Comparison of ENCODE assay signal across 12 mouse cellular contexts in genomic region chr1:60851041-60851781, GRCm38 (mm10). TPM values are rescaled to one million over a fixed set of nuclear protein-coding genes. Genes with fewer than 3 reads are reported as not detected.
A peak's percentile ranks its signal among the peaks of the same experiment; 100 is the strongest.
DNase-seq lines count a peak whose midpoint lies in the region; ATAC-seq and TF ChIP-seq lines count a peak whose summit lies in the region.
"Had no signal": no experiment of that assay in that cellular context is flagged by ENCODE, and none has a peak within 500 bp of the region (broad histone marks: within the 10 kb centered on the region; RNA-seq: fewer than 3 reads in every experiment).

No protein-coding gene starts in this region.

- no peaks in the 10 kb centered on the region for H3K27me3 ChIP-seq in forebrain, postnatal 0 days (ENCODE audit: insufficient read depth, low read length)
- H3K27me3 ChIP-seq in midbrain, embryonic 14.5 days (ENCODE audit: control insufficient read depth, insufficient read depth, low read length), result no peaks in the 10 kb centered on the region

- H3K9ac ChIP-seq in forebrain, postnatal 0 days, result no peak overlapping the region
- no peak overlapping the region for H3K9ac ChIP-seq in midbrain, embryonic 14.5 days (replicated peaks; ENCODE audit: low read length)
- H3K9ac ChIP-seq: liver, embryonic 14.5 days had no signal

- 12% methylated on average over 8 of the region's 8 CpGs for WGBS in forebrain, postnatal 0 days
- 3% methylated on average over 8 of the region's 8 CpGs for WGBS in midbrain, embryonic 14.5 days

- no peaks in the 10 kb centered on the region for H3K36me3 ChIP-seq in forebrain, postnatal 0 days (ENCODE audit: insufficient read depth)
- no peaks in the 10 kb centered on the region for H3K36me3 ChIP-seq in midbrain, embryonic 14.5 days (ENCODE audit: control insufficient read depth, insufficient read depth, low read length)

- H3K4me3 ChIP-seq in forebrain, postnatal 0 days (ENCODE audit: low read depth, low read length), result no peak overlapping the region
- no peak overlapping the region for H3K4me3 ChIP-seq in midbrain, embryonic 14.5 days (replicated peaks; ENCODE audit: low read depth, low read length)

- ATAC-seq in forebrain, postnatal 0 days, result peak; percentile 67; the same call in 1 of the 2 replicates
- ATAC-seq in midbrain, embryonic 14.5 days (ENCODE audit: low FRiP score, low TSS enrichment), result peak; percentile 55; the same call in 1 of the 2 replicates

- peak; percentile 8 for DNase-seq in cerebellum, adult 9-10 months
- no peak for DNase-seq in cerebellum, adult 11 months
- peak; percentile 50 for DNase-seq in brain, adult 2 months (ENCODE audit: low read depth, low spot score)
- DNase-seq in forebrain, postnatal 0 days, result peak; percentile 31
- DNase-seq in midbrain, embryonic 14.5 days, result peak; percentile 74
- DNase-seq in thymus, adult 18-20 months, result no peak
- no peak for DNase-seq in lung, postnatal 4 days
- DNase-seq in thymus, postnatal 14 days, result no peak
- DNase-seq: cerebellum, adult 18-20 months; layer of hippocampus, postnatal 36 days had no signal

- H3K4me1 ChIP-seq in forebrain, postnatal 0 days (ENCODE audit: insufficient read depth), result no peaks in the 10 kb centered on the region; the same call in 1 of the 2 replicates
- H3K4me1 ChIP-seq in midbrain, embryonic 14.5 days (ENCODE audit: control insufficient read depth, insufficient read depth, low read length), result peaks cover 18% of the 10 kb centered on the region

- no peak overlapping the region for H3K4me2 ChIP-seq in forebrain, postnatal 0 days (ENCODE audit: low read depth)
- H3K4me2 ChIP-seq in midbrain, embryonic 14.5 days (ENCODE audit: low read length), result 0 out of 2 replicates have a peak overlapping the region, but pooled peaks have one; percentile 19

- no peak overlapping the region for H3K27ac ChIP-seq in forebrain, postnatal 0 days (ENCODE audit: low read depth, low read length)
- peak overlapping the region; percentile 72 for H3K27ac ChIP-seq in midbrain, embryonic 14.5 days (replicated peaks; ENCODE audit: low read depth, low read length)
- H3K27ac ChIP-seq: liver, embryonic 14.5 days had no signal

- TF ChIP-seq CTCF in forebrain, postnatal 0 days (IDR thresholded peaks at IDR 0.05; ENCODE audit: low read depth), result no peak

- H3K9me3 ChIP-seq in forebrain, postnatal 0 days (ENCODE audit: low read length), result no peaks in the 10 kb centered on the region
- H3K9me3 ChIP-seq in midbrain, embryonic 14.5 days (ENCODE audit: control insufficient read depth, low read length), result no peaks in the 10 kb centered on the region

RNA-seq across cellular contexts. Expression of gene Ctla4, which starts 35.6 kb away (rescaled TPM):
- total RNA-seq in forebrain, postnatal 0 days (2014; rRNA removed), result 0.10 TPM in 1 of 2 replicates, not detected in the other
- polyA plus RNA-seq in forebrain, postnatal 0 days (2015; fragmentation: Nextera tagmentation; extraction: Ambion mirVana), result not detected in 2 replicates
- polyA plus RNA-seq in midbrain, embryonic 14.5 days (2014; fragmentation: Nextera tagmentation; extraction: Ambion mirVana), result not detected in 2 replicates
- total RNA-seq: layer of hippocampus, postnatal 36 days had no signal
- polyA plus RNA-seq: intestine, postnatal 0 days; liver, embryonic 14.5 days had no signal

Comparison
In these comparisons a context has a peak if more than half of its experiments do, and no peak if none do; other contexts are left out.
1. DNase-seq: peak in cerebellum, adult 9-10 months (single experiment), brain, adult 2 months (single experiment), forebrain, postnatal 0 days (single experiment) and midbrain, embryonic 14.5 days (single experiment); none in cerebellum, adult 11 months (single experiment), thymus, adult 18-20 months (0 of 2), lung, postnatal 4 days (0 of 2) and thymus, postnatal 14 days (single experiment).